Mouse (Mus musculus): ENCODE measurements around the gene Camk2n2. TPM values are rescaled to one million over a fixed set of nuclear protein-coding genes. Genes with fewer than 3 reads are reported as not detected.
A peak's percentile ranks its signal among the peaks of the same experiment; 100 is the strongest.

The Camk2n2 gene
- polyA plus RNA-seq, 1 experiment from 2014 or later, result 1.0 TPM

DNA sequence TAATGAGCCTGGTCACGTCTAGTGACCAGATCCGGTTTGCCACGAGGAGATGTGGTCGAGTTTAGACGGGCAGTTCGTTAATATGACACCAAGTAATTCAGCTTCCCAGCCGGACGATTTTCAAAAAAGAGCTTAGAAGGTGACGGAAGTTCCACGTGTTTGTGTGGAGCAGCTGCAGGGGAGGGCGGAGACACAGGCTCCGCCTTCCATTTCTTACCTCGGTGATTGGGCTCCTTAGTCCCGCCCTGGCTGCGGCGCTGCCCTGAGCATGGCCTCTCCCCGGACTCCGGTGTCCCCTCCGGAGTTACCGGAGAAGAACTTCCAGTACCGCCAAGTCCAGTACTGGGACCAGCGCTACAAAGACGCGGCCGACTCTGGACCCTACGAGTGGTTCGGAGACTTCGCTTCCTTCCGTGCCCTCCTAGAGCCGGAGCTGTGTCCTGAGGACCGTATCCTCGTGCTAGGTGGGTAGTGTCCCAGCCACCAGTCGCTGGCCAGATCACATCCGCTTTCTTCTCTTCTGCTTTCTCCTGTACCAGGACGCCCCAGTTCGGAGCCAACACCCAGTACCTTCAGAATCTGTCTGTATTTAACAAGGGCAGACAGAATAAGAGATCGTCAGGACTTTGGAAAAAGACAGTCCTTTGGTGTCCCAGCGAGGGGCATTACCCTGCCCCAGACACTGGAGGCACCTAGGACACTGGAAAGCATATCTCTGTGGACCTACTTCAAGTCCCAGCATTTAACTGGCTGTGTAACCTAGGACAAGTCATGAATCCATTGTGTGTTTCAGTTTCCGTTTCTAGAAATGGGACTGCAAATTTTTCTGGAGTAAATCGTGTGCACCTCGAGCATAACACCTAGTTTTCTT is 9.5 kb downstream of the Camk2n2 start, which contains the start of the genes Eef1akmt4, Gm49333 and Alg3:
Eef1akmt4 (plus strand) TSS at position 237 of the 871 bp plus-strand sequence.
Gm49333 (plus strand) TSS at position 254 of the 871 bp plus-strand sequence.
Alg3 (minus strand) TSS at position 379 of the 871 bp plus-strand sequence.
- no peaks in the 10 kb centered on the region for H3K9me3 ChIP-seq (ENCODE audit: control insufficient read depth)
- peaks cover 10% of the 10 kb centered on the region for H3K36me3 ChIP-seq (ENCODE audit: control insufficient read depth, insufficient read depth)
- H3K9ac ChIP-seq (ENCODE audit: low read depth, low read length), result peak within 1 kb of the TSS; percentile 52
- H3K27me3 ChIP-seq (replicated peaks; ENCODE audit: control insufficient read depth, insufficient read depth, low read length), result no peaks in the 10 kb centered on the region
- H3K4me3 ChIP-seq (ENCODE audit: low read depth, low read length), result peak within 1 kb of the TSS; percentile 66
- 1% methylated on average over 41 of the region's 41 CpGs for WGBS
- peak within 1 kb of the TSS; percentile 93 for H3K4me2 ChIP-seq (replicated peaks; ENCODE audit: low read depth)
- ATAC-seq, result peak; percentile 98
- no peak for TF ChIP-seq CTCF (IDR thresholded peaks at IDR 0.05; ENCODE audit: low read depth)
- peaks cover 5% of the 10 kb centered on the region; the same call in 1 of the 2 replicates for H3K4me1 ChIP-seq (replicated peaks; ENCODE audit: control insufficient read depth, insufficient read depth, low read length)
- H3K27ac ChIP-seq (ENCODE audit: low read depth, low read length), result peak within 1 kb of the TSS; percentile 80

DNA sequence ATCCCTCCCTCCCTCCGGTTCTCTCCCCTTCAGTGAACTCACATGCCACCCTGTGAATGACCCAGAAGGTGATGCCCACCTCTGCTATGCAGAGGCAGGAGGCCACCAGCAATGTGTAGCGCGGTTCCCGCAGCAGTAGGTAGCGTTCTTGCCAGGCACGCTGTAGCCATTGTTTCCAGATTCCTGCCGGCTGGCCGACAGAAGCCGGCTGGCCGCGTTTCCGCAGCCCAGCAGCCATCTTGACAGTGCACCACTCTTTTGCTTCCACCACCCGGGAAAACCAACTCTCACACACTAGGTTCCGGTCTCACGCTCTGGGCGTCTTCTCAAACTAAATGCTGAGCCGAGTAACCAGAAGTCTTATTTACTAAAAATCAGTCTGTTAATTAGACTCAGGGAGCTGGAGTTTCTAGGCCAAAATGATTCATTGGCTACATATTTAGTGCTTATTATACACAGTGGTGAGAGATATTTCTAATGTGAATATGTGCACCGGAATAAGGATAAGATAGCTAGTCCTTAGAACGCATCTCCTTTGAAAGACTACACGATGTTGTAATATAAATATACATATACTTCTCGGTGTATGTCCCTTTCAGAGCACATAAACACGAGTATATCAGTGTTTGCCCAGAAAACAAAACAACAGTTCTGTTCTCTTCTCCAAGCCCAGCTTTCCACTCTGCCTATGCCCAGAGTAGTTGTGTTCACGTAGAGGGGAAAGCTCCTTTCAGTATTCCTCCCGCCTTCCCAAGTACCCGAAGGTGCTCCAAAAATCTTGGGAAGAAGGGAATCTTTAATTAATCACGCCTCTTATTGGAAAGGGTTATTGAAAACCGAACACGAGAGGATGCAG is 10.4 kb downstream of the Camk2n2 start:
- Histone ChIP-seq H3K9me3 (ENCODE audit: control insufficient read depth) (no peaks in the 10 kb centered on the region), H3K9ac (ENCODE audit: low read depth, low read length) (peak overlapping the region; percentile 52), H3K4me3 (ENCODE audit: low read depth, low read length) (peak overlapping the region; percentile 66), H3K4me1 (replicated peaks; ENCODE audit: control insufficient read depth, insufficient read depth, low read length) (peaks cover 5% of the 10 kb centered on the region; the same call in 1 of the 2 replicates), H3K27me3 (replicated peaks; ENCODE audit: control insufficient read depth, insufficient read depth, low read length) (no peaks in the 10 kb centered on the region), H3K27ac (ENCODE audit: low read depth, low read length) (peak overlapping the region; percentile 80), H3K4me2 (replicated peaks; ENCODE audit: low read depth) (peak overlapping the region; percentile 93), H3K36me3 (ENCODE audit: control insufficient read depth, insufficient read depth) (peaks cover 16% of the 10 kb centered on the region)
- ATAC-seq, result peak; percentile 46; the same call in 1 of the 2 replicates
- under 1% methylated on average over 28 of the region's 28 CpGs for WGBS
- TF ChIP-seq CTCF (IDR thresholded peaks at IDR 0.05; ENCODE audit: low read depth), result no peak

DNA sequence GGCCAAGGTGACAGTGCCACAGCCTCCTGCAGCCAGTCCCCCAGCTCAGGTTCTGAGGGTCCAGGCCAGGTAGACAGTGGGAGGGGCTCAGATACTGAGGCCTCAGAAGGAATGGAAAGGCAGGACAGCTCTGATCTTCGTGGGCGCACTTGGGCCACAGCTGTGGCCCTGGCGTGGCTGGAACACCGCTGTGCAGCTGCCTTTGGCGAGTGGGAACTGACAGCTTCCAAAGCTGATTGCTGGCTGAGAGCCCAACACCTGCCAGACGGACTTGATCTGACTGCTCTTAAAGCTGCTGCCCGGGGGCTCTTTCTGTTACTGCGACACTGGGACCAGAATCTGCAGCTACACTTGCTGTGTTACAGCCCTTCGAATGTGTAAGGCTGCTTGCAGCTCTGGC is 16.4 kb downstream of the Camk2n2 start:
- Histone ChIP-seq H3K4me2 (replicated peaks; ENCODE audit: low read depth) (no peak overlapping the region), H3K9ac (ENCODE audit: low read depth, low read length) (no peak overlapping the region), H3K36me3 (ENCODE audit: control insufficient read depth, insufficient read depth) (peaks cover 26% of the 10 kb centered on the region), H3K9me3 (ENCODE audit: control insufficient read depth) (no peaks in the 10 kb centered on the region), H3K27ac (ENCODE audit: low read depth, low read length) (no peak overlapping the region), H3K4me3 (ENCODE audit: low read depth, low read length) (no peak overlapping the region), H3K4me1 (replicated peaks; ENCODE audit: control insufficient read depth, insufficient read depth, low read length) (no peaks in the 10 kb centered on the region), H3K27me3 (replicated peaks; ENCODE audit: control insufficient read depth, insufficient read depth, low read length) (no peaks in the 10 kb centered on the region)
- no peak for ATAC-seq
- 72% methylated on average over 9 of the region's 9 CpGs for WGBS
- TF ChIP-seq CTCF (IDR thresholded peaks at IDR 0.05; ENCODE audit: low read depth), result no peak

DNA sequence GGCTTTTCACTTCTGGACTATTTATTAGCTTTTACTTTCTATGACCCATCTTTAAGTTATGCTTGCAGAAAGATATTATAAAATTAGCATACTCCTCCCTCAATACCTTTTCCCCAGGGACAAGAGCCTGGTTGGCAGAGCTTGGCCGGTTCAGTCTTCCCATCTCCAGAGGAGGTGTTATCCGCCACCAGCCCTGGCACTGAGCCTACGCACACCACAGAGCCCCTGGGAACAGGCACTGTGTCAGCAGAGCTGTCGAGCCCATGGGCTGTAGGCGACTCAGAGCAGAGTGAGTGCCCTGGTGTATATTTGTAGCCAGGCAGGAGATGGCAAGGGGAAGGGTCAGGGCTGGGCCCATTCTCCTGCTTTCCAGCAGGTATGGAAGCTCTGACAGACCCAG is 20.6 kb downstream of the Camk2n2 start:
- no peak for TF ChIP-seq CTCF (IDR thresholded peaks at IDR 0.05; ENCODE audit: low read depth)
- WGBS, result 69% methylated on average over 5 of the region's 5 CpGs

GRCm38 (mm10) chr16:20596687-20597441 is 24.2 kb downstream of the Camk2n2 start:
- no peak for ATAC-seq
- no peak overlapping the region for H3K27ac ChIP-seq (ENCODE audit: low read depth, low read length)
- H3K9me3 ChIP-seq (ENCODE audit: control insufficient read depth), result no peaks in the 10 kb centered on the region
- H3K4me2 ChIP-seq (replicated peaks; ENCODE audit: low read depth), result no peak overlapping the region
- 56% methylated on average over 7 of the region's 7 CpGs for WGBS
- H3K4me1 ChIP-seq (replicated peaks; ENCODE audit: control insufficient read depth, insufficient read depth, low read length), result no peaks in the 10 kb centered on the region
- TF ChIP-seq CTCF (IDR thresholded peaks at IDR 0.05; ENCODE audit: low read depth), result no peak
- H3K36me3 ChIP-seq (ENCODE audit: control insufficient read depth, insufficient read depth), result no peaks in the 10 kb centered on the region
- peaks cover 3% of the 10 kb centered on the region for H3K27me3 ChIP-seq (replicated peaks; ENCODE audit: control insufficient read depth, insufficient read depth, low read length)
- H3K9ac ChIP-seq (ENCODE audit: low read depth, low read length), result no peak overlapping the region
- H3K4me3 ChIP-seq (ENCODE audit: low read depth, low read length), result no peak overlapping the region

More for the DNA sequence above, 20.6 kb downstream of the Camk2n2 start:
- Histone ChIP-seq H3K36me3 (ENCODE audit: control insufficient read depth, insufficient read depth) (peaks cover 8% of the 10 kb centered on the region; the same call in 1 of the 2 replicates), H3K4me2 (replicated peaks; ENCODE audit: low read depth) (no peak overlapping the region), H3K27me3 (replicated peaks; ENCODE audit: control insufficient read depth, insufficient read depth, low read length) (no peaks in the 10 kb centered on the region), H3K27ac (ENCODE audit: low read depth, low read length) (no peak overlapping the region), H3K9me3 (ENCODE audit: control insufficient read depth) (no peaks in the 10 kb centered on the region), H3K4me3 (ENCODE audit: low read depth, low read length) (no peak overlapping the region), H3K4me1 (replicated peaks; ENCODE audit: control insufficient read depth, insufficient read depth, low read length) (no peaks in the 10 kb centered on the region), H3K9ac (ENCODE audit: low read depth, low read length) (no peak overlapping the region)
- ATAC-seq, result no peak

Measured in intestine, postnatal 0 days (tissue).